Mouse (Mus musculus) ES-E14 (cell line): ENCODE results near the gene Spg21. TPM values are rescaled to one million over a fixed set of nuclear protein-coding genes. Genes with fewer than 3 reads are reported as not detected.

Experiments used
- DNase-seq: peaks from one replicate; pipeline ENCODE4 v3.0.0-alpha.2; 2013; ENCODE audit warnings: low read depth, low spot score
- H3K27ac ChIP-seq: 2 replicates; pipeline ENCODE4 v1.5.1; 2012; ENCODE audit warnings: low read depth, mild to moderate bottlenecking, low read length, moderate library complexity, mixed read lengths; ENCODE audit not compliant: poor library complexity, insufficient read depth, severe bottlenecking
- H3K36me3 ChIP-seq: 2 replicates; pipeline ENCODE4 v1.6.1; 2012; ENCODE audit warnings: mild to moderate bottlenecking, low read length, moderate library complexity, mixed read lengths; ENCODE audit not compliant: control insufficient read depth, poor library complexity, insufficient read depth, severe bottlenecking
- H3K4me1 ChIP-seq, 2 experiments: fragments of 150-350 bp in 1 of 2; sonication (generic) in 1 of 2; 2 replicates each; pipeline ENCODE4 v1.6.1; 2012; ENCODE audit warnings: low read length in 2 of 2, mild to moderate bottlenecking in 1 of 2, mixed read lengths in 1 of 2; ENCODE audit not compliant: control insufficient read depth in 2 of 2, insufficient read depth in 2 of 2, poor library complexity in 1 of 2
- H3K4me3 ChIP-seq, 2 experiments: fragments of 150-350 bp in 1 of 2; sonication (generic) in 1 of 2; 2 replicates each; pipeline ENCODE4 v1.5.1; 2012; ENCODE audit warnings: low read length in 2 of 2, low read depth in 1 of 2, mild to moderate bottlenecking in 1 of 2, mixed read lengths in 1 of 2; ENCODE audit not compliant: insufficient read depth in 1 of 2, poor library complexity in 1 of 2, severe bottlenecking in 1 of 2
- H3K9ac ChIP-seq: 2 replicates; pipeline ENCODE4 v1.6.1; 2012; ENCODE audit warnings: low read depth, mild to moderate bottlenecking, low read length, mixed read lengths; ENCODE audit not compliant: poor library complexity, insufficient read depth, severe bottlenecking
- H3K9me3 ChIP-seq: fragments of 150-350 bp; sonication (generic); 2 replicates; pipeline ENCODE4 v1.6.1; 2012; ENCODE audit warnings: low read depth, mild to moderate bottlenecking, low read length; ENCODE audit not compliant: control insufficient read depth, insufficient read depth
- CHD2 ChIP-seq: IDR thresholded peaks from 2 replicates; pipeline ENCODE4 v1.6.1; 2014; ENCODE audit warnings: mild to moderate bottlenecking, low read depth, low read length, inconsistent platforms
- HCFC1 ChIP-seq: IDR thresholded peaks from 2 replicates; pipeline ENCODE4 v1.6.1; 2012; ENCODE audit warnings: low read length, inconsistent platforms, borderline replicate concordance; ENCODE audit not compliant: insufficient read depth
- MAFK ChIP-seq: IDR thresholded peaks from 2 replicates; pipeline ENCODE4 v1.6.1; 2014; ENCODE audit warnings: mild to moderate bottlenecking, low read depth, low read length, inconsistent platforms; ENCODE audit not compliant: insufficient read depth
- ZC3H11A ChIP-seq: IDR thresholded peaks from 2 replicates; pipeline ENCODE4 v1.6.1; 2012; ENCODE audit warnings: low read depth, mild to moderate bottlenecking, inconsistent platforms, low read length, borderline replicate concordance
- ZNF384 ChIP-seq: IDR thresholded peaks from 2 replicates; pipeline ENCODE4 v1.6.1; 2012; ENCODE audit warnings: low read depth, low read length, inconsistent platforms
- in situ Hi-C, 2 experiments: fragments of 600-800 bp; cut with MboI; formaldehyde crosslinking; loops; one replicate each; pipeline ENCODE4 v1.15.1; 2025; ENCODE audit warnings: low sequenced_read_pairs in 2 of 2, inconsistent platforms in 1 of 2; ENCODE audit not compliant: unreplicated experiment in 2 of 2
- total RNA-seq: library from RNA; depleted of rRNA; stranded (reverse); fragments of 300-350 nt; gene quantifications from 2 replicates; pipeline ENCODE4 v1.2.3, GENCODE M21; 2012; rRNA removed

Gene Spg21
- 28.5 and 31.7 TPM in 2 replicates for total RNA-seq

- H3K4me3 ChIP-seq, result peak within 1 kb of the TSS; percentile 93 to 95
- DNase-seq, result peak; percentile 91
- H3K36me3 ChIP-seq, result no peaks in the 10 kb centered on the region
- H3K9ac ChIP-seq, result peak within 1 kb of the TSS; percentile 89
- H3K27ac ChIP-seq, result peak within 1 kb of the TSS; percentile 30; the same call in 1 of the 2 replicates
- no peaks in the 10 kb centered on the region for H3K9me3 ChIP-seq
- in situ Hi-C loops, result no loop called here
- TF ChIP-seq MAFK (no peak), HCFC1 (peak; percentile 25; the same call in 1 of the 2 replicates)
- no peaks in the 10 kb centered on the region for H3K4me1 ChIP-seq
Measured at GRCm38 (mm10) chr9:65460732-65461442, at the start of gene Spg21. TSS of gene Spg21 (plus strand) at chr9:65460947.

DNA sequence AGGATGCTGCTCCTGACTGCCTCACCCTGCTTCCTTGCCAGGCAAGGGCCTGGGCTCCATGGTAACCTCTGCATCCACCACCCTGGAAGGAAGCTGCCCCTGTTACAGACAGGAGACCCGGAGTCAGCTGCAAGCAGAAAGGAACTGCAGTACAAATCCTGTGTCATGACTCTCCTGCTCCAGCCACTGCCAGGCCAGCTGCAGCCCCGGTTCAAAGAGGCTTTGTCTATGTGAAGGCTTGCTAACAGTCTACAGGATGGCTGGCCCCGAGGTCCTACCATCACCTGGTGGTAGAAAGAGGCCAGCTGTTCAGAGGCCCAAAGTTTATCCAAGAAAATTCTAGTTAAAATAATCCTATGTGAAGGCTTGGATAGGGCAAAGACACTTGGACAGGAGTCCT, 49.4 kb upstream of the Spg21 start:
- H3K9me3 ChIP-seq, result no peaks in the 10 kb centered on the region
- TF ChIP-seq CHD2 (no peak), MAFK (no peak), HCFC1 (no peak), ZNF384 (no peak), ZC3H11A (no peak)
- in situ Hi-C loops, result no loop called here
- H3K4me3 ChIP-seq, result no peak overlapping the region
- no peak overlapping the region for H3K9ac ChIP-seq
- no peaks in the 10 kb centered on the region for H3K36me3 ChIP-seq
- DNase-seq, result no peak
- no peaks in the 10 kb centered on the region for H3K4me1 ChIP-seq
- H3K27ac ChIP-seq, result no peak overlapping the region; the same call in 1 of the 2 replicates

DNA sequence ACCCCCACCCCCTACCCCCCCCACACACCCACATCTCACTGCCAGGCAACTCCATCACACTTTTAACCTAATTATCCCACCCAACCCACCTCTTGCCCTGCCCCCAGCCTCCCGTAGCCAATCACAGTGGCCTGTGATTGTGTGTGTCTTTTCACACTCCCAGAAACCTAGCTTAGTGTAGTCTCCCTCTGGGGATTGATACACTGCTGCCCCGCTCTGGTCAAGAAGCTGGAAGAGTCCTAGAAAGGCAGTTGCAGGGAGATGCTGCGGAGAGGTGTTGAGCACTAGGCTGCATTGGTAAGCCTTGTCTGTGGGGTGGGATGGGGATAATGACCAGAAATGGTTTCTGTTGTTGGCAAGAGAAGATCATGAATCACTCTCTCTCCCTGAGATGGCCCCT, 43.0 kb upstream of the Spg21 start:
- no peaks in the 10 kb centered on the region for H3K4me1 ChIP-seq
- DNase-seq, result no peak
- no peaks in the 10 kb centered on the region for H3K36me3 ChIP-seq
- H3K9me3 ChIP-seq, result no peaks in the 10 kb centered on the region
- H3K27ac ChIP-seq, result no peak overlapping the region
- H3K9ac ChIP-seq, result no peak overlapping the region
- no peak overlapping the region for H3K4me3 ChIP-seq
- in situ Hi-C loops, result no loop called here
- TF ChIP-seq MAFK (no peak), ZNF384 (no peak), HCFC1 (no peak), CHD2 (no peak), ZC3H11A (no peak)

DNA sequence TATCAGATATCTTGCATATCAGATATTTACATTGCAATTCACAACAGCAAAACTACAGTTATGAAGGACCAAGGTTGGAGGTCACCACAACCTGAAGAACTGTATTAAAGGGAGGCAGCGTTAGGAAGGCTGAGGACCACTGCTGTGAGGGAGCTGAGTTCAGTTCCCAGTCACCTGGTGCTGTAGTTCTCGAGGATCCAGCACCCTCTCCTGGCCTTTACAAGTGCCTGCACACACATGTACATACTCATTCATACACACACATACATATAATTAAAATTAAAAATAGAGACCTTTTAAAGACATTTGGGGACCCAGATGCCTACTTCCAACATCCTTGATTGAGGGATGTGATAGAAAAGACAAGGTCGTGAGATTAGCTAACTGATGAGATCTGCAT, 41.1 kb upstream of the Spg21 start:
- no peak overlapping the region for H3K9ac ChIP-seq
- no peak overlapping the region for H3K27ac ChIP-seq
- peaks cover 0 to 8% of the 10 kb centered on the region in 2 experiments; a peak in 1 of 4 replicates for H3K4me1 ChIP-seq
- no peaks in the 10 kb centered on the region for H3K36me3 ChIP-seq
- TF ChIP-seq CHD2, result no peak
- TF ChIP-seq ZC3H11A, result no peak
- no peak for TF ChIP-seq MAFK
- no peak for TF ChIP-seq ZNF384
- TF ChIP-seq HCFC1, result no peak
- no peak overlapping the region for H3K4me3 ChIP-seq
- no peaks in the 10 kb centered on the region for H3K9me3 ChIP-seq
- in situ Hi-C loops, result no loop called here
- DNase-seq, result no peak
